Mouse (Mus musculus): ENCODE measurements at regions not wholly inside any gene's neighbourhood (a gene's known extent, or its start where the extent isn't known, plus 50 kb on each side); places are given as distances from the start of the nearest gene placed in this dataset.

- peak; percentile 64 for TF ChIP-seq CTCF (IDR thresholded peaks at IDR 0.05)
- TF ChIP-seq EP300 (IDR thresholded peaks at IDR 0.05): no peak
Observed at GRCm38 (mm10) chr3:62924441-62924840, 316.9 kb upstream of the Mme start.
